Mouse (Mus musculus) embryonic facial prominence, embryonic 12.5 days (tissue): Measurements from ENCODE around the gene Aspg. TPM values are rescaled to one million over a fixed set of nuclear protein-coding genes. Genes with fewer than 3 reads are reported as not detected.

Experiments used
- ATAC-seq: fragments of 200-750 bp; cut with Nextera tagmentation; 2 replicates; pipeline ENCODE4 v1.8.0; 2017; ENCODE audit not compliant: insufficient number of reproducible peaks, insufficient read depth, low FRiP score, low TSS enrichment
- H3K27ac ChIP-seq: fragments of 300-500 bp; sonication (generic); 2 replicates; pipeline ENCODE4 v1.5.1; 2016; ENCODE audit warnings: mild to moderate bottlenecking
- H3K27me3 ChIP-seq: fragments of 300-500 bp; sonication (generic); 2 replicates; pipeline ENCODE4 v1.6.1; 2016; ENCODE audit warnings: mild to moderate bottlenecking, moderate library complexity
- H3K36me3 ChIP-seq: fragments of 300-500 bp; sonication (generic); 2 replicates; pipeline ENCODE4 v1.6.1; 2016; ENCODE audit warnings: mild to moderate bottlenecking
- H3K4me1 ChIP-seq: fragments of 300-500 bp; sonication (generic); 2 replicates; pipeline ENCODE4 v1.6.1; 2016
- H3K4me2 ChIP-seq: fragments of 300-500 bp; sonication (generic); replicated peaks from 2 replicates; pipeline ENCODE4 v1.6.1; 2016; ENCODE audit warnings: mild to moderate bottlenecking, moderate library complexity
- H3K4me3 ChIP-seq: fragments of 300-500 bp; sonication (generic); 2 replicates; pipeline ENCODE4 v1.5.1; 2016; ENCODE audit warnings: mild to moderate bottlenecking
- H3K9ac ChIP-seq: fragments of 300-500 bp; sonication (generic); 2 replicates; pipeline ENCODE4 v1.6.1; 2016; ENCODE audit warnings: mild to moderate bottlenecking, moderate library complexity
- H3K9me3 ChIP-seq: fragments of 300-500 bp; sonication (generic); 2 replicates; pipeline ENCODE4 v1.6.1; 2016; ENCODE audit warnings: mild to moderate bottlenecking, moderate library complexity
- WGBS: fragments of 180-500 bp; shearing (Covaris S2); methylation state at CpG from one replicate; pipeline ENCODE4 v1.1.7; 2016; 5-methylcytosine and 5-hydroxymethylcytosine counted together
- polyA plus RNA-seq: library from polyadenylated mRNA; unstranded; fragments of >200 nt; fragmentation: Nextera tagmentation; extraction: Ambion mirVana; gene quantifications from 2 replicates; pipeline ENCODE4 v1.2.1, GENCODE M21; 2016

Aspg gene
- polyA plus RNA-seq, 1 experiment from 2014 or later, result 1.3 TPM

DNA sequence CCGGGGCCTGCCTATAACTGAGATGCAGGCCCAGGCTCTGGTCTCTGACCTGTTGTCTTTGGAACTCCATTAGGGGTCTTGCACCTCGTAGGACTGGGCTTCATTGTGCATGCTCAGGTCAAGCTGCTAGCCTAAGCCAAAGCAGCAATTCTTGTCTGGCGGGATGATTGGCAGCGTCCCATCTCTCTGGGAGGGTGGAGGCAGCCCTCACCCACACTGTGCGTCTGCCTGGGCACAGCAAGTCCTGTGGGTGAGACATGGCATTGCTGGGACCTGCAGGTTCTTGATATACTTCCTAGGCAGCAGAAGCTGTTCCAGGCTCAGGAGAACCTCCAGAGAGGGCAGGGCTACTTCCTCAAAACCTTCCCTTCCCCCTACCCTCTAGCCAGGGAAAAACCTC lies 10.5 kb downstream of the Aspg start:
- Histone ChIP-seq H3K9ac (no peak overlapping the region), H3K4me3 (no peak overlapping the region), H3K4me2 (no peak overlapping the region), H3K4me1 (no peaks in the 10 kb centered on the region), H3K36me3 (no peaks in the 10 kb centered on the region), H3K27me3 (no peaks in the 10 kb centered on the region), H3K9me3 (no peaks in the 10 kb centered on the region), H3K27ac (no peak overlapping the region)
- WGBS, result 83% methylated on average over 5 of the region's 5 CpGs
- no peak for ATAC-seq

DNA sequence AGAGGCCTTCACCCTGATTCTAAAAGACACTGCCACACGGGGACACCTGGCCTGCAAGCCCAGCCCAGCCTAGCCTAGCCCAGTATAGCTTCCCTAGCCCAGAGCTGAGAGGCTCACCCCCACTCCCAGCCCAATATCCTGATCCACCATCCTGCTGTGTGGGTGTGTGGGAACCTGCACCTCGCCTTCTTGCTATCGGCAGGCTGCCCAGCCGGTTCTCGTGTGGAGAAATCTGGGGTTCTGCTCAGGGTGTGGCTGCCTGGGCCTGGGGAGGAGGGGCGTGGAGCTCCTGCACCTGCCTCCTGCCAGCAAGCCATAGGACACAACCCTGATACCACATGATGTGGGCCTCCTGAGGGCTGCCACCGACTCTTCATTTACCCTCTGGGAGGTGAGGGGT lies 11.2 kb downstream of the Aspg start:
- no peak for ATAC-seq
- no peak overlapping the region for H3K27ac ChIP-seq
- 0 out of 2 replicates have a peak, but pooled peaks cover 1% of the 10 kb centered on the region for H3K27me3 ChIP-seq
- H3K9me3 ChIP-seq, result no peaks in the 10 kb centered on the region
- WGBS, result 77% methylated on average over 7 of the region's 7 CpGs
- H3K4me1 ChIP-seq, result no peaks in the 10 kb centered on the region
- no peak overlapping the region for H3K4me3 ChIP-seq
- H3K9ac ChIP-seq, result no peak overlapping the region
- H3K4me2 ChIP-seq, result no peak overlapping the region
- H3K36me3 ChIP-seq, result no peaks in the 10 kb centered on the region

DNA sequence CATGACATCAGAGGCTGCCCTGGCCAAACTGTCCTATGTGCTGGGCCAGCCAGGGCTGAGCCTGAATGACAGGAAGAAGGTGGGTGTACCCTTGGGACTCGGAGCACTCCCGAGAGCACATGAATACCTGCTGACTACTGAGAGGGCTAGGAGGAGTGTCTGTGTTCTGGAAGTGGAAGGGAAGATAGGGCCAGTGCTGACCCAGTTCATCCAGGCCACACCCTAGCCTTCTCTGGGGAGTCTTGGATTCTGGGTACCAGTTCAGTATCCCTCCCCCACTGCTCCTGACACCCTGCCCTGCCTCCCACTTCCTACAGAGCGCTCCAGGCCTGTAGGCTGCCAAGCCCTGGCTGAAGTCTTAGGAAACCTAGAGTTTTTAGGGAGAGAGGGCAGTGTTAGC lies 14.7 kb downstream of the Aspg start:
- H3K4me1 ChIP-seq, result 0 out of 2 replicates have a peak, but pooled peaks cover 10% of the 10 kb centered on the region
- H3K4me2 ChIP-seq, result no peak overlapping the region
- no peak overlapping the region for H3K4me3 ChIP-seq
- H3K9ac ChIP-seq, result no peak overlapping the region
- no peaks in the 10 kb centered on the region for H3K36me3 ChIP-seq
- H3K27me3 ChIP-seq, result 0 out of 2 replicates have a peak, but pooled peaks cover 3% of the 10 kb centered on the region
- WGBS, result 77% methylated on average over 3 of the region's 3 CpGs
- no peaks in the 10 kb centered on the region for H3K9me3 ChIP-seq
- ATAC-seq, result no peak
- no peak overlapping the region for H3K27ac ChIP-seq

DNA sequence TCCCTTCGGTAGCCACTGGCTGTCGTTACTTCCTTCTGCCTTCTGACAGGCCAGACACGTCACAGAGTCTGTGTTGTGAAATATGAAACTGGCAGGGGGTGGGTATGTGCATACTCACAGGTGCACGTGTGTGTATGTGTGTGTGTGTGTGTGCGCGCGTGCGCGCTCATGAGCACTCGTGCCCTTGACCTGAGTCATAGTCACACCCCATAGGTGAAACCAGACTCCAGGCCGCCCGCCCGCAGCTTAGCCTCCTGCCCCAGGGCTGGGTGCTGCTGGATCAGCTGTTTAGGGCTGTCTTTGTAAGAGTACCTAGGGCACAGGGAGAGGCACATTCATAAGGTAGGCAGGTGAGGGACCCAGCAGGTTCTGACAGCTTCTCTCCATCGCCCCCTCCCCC lies 19.4 kb downstream of the Aspg start:
- H3K9ac ChIP-seq, result no peak overlapping the region
- ATAC-seq, result no peak
- H3K4me2 ChIP-seq, result no peak overlapping the region
- WGBS, result 62% methylated on average over 14 of the region's 14 CpGs
- H3K27me3 ChIP-seq, result peaks cover 29% of the 10 kb centered on the region
- no peak overlapping the region for H3K4me3 ChIP-seq
- H3K36me3 ChIP-seq, result no peaks in the 10 kb centered on the region
- H3K27ac ChIP-seq, result no peak overlapping the region
- H3K4me1 ChIP-seq, result peaks cover 18% of the 10 kb centered on the region; the same call in 1 of the 2 replicates
- no peaks in the 10 kb centered on the region for H3K9me3 ChIP-seq

DNA sequence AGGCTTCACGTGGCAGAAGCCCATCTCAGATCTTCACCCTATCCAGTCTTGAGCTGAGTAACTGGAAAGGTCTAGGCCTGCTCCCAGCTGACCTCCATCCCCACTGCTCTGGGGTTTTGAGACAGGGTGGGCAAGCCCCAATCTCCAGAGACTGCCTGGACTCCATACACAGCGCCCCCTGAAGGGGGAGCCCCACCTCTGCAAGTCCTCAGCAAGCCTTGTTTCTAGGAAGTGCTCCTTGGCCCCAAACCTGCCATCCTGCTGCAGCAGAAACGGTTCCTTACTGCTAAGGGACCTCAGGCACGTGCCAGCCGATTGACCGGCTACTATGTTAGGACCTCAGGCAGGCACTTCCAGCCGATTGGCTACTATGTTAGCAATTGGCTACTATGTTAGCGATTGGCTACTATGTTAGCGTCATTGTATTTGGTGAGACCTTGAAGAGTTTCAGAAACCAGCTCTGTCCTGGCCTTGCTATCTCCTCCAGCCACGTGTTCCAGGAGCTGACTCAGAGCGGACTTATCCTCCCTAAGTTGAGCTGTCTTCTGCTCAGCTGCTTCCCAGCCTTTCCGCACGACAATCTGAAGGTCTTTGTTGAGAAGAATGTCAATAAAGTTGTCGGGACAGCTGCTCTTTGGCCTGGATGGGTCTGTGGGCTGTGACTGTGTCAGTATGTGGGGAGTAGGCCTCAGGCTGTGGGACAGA lies 20.6 kb downstream of the Aspg start:
- H3K27ac ChIP-seq, result no peak overlapping the region
- peaks cover 22% of the 10 kb centered on the region; the same call in 1 of the 2 replicates for H3K4me1 ChIP-seq
- no peaks in the 10 kb centered on the region for H3K36me3 ChIP-seq
- no peaks in the 10 kb centered on the region for H3K9me3 ChIP-seq
- no peak overlapping the region for H3K4me2 ChIP-seq
- H3K27me3 ChIP-seq, result peaks cover 41% of the 10 kb centered on the region
- WGBS, result 64% methylated on average over 14 of the region's 14 CpGs
- no peak overlapping the region for H3K9ac ChIP-seq
- ATAC-seq, result no peak
- no peak overlapping the region for H3K4me3 ChIP-seq

DNA sequence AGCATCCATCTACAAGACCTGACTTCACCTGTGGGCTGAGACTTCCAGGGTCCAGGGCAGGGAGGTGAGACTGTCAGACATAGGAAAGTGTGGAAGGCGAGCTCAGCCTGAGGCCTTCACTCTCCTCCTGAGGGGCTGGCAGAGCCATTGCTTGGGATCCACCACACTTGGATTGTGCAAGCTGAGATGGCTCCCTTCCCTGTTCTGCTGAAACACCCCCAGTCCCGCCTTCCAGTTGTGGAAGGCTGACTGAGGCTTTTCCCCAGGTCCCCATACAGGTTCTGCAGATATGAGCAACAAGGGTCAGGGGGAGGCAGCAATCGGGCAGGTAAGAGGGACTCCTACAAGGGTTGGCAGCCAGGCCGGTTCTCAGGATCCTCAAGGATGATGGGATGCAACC lies 22.0 kb downstream of the Aspg start:
- ATAC-seq, result no peak
- Histone ChIP-seq H3K27me3 (peaks cover 50% of the 10 kb centered on the region), H3K27ac (no peak overlapping the region), H3K4me2 (no peak overlapping the region), H3K9me3 (no peaks in the 10 kb centered on the region), H3K36me3 (no peaks in the 10 kb centered on the region), H3K4me3 (no peak overlapping the region), H3K9ac (no peak overlapping the region), H3K4me1 (peaks cover 22% of the 10 kb centered on the region; the same call in 1 of the 2 replicates)
- 82% methylated on average over 4 of the region's 4 CpGs for WGBS

DNA sequence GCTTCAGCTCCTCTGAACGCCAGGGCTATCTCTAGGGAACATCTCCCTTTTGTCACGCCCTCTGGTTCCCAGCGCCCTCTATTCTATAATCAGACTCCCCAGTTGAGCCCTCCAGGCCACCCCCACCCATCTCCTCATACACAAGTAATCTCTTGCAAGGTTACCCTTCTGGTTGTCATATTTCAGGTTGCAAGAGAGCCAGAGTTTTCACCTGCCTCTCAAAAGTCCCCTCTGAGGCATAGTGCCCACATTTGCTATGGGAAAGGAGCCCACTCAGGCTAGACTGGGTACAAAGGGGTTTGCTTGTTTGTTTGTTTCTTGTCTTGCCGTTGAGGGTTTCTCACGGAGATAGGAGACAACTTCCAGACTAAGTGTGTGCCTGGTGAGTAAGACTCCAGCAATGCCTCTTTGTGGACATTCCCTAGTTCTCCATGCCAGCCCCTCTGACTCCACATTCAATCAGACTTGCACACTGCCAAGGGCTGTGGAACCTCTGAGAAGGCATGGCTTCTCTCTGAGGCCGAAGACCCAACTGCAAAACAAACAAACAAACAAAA lies 22.9 kb downstream of the Aspg start:
- Histone ChIP-seq H3K36me3 (no peaks in the 10 kb centered on the region), H3K4me3 (no peak overlapping the region), H3K9me3 (no peaks in the 10 kb centered on the region), H3K9ac (no peak overlapping the region), H3K4me1 (peaks cover 22% of the 10 kb centered on the region; the same call in 1 of the 2 replicates), H3K4me2 (peak overlapping the region; percentile 93; the same call in 1 of the 2 replicates), H3K27me3 (peaks cover 52% of the 10 kb centered on the region), H3K27ac (peak overlapping the region; percentile 54; the same call in 1 of the 2 replicates)
- ATAC-seq, result no peak
- WGBS, result 50% methylated on average over 6 of the region's 6 CpGs

DNA sequence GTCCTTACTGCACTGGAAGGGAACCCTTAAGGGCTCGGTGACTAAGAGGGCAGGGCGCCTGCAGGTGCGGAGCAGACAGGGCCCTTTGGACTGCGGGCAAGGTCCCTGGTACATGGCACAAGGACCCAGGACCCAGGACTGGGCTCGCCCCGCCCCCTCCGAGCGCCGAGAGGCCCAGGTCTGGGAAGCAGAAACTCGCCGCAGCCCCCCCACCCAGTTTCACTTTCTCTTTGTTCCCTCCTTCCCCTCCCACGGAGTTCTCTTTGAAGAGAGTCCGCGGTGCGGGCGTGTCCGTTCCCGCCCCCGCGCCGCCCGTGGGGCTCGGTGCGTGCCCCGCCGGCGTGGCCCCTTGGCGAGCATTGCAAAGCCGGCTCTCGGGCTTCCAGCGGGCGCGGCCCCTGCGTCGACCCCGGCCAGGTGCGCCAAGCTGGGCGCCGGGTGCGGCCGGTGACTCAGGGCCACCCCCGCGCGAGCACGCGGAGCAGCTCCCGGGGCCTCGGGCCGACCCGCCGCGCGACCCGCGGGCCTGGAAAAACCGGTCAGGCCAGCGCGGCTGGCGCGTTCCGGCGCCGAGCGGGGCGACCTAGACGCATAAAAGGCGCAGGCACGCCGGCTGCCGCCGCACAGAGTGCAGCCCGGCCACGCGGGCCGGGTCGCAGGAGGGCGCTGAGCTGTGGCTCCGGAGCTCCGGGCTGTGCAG lies 23.8 kb downstream of the Aspg start:
- Histone ChIP-seq H3K9me3 (no peaks in the 10 kb centered on the region), H3K9ac (peak overlapping the region; percentile 78), H3K4me2 (peak overlapping the region; percentile 93), H3K4me3 (peak overlapping the region; percentile 77), H3K36me3 (no peaks in the 10 kb centered on the region), H3K4me1 (peaks cover 21% of the 10 kb centered on the region; the same call in 1 of the 2 replicates), H3K27ac (peak overlapping the region; percentile 54; the same call in 1 of the 2 replicates), H3K27me3 (peaks cover 52% of the 10 kb centered on the region)
- WGBS, result under 1% methylated on average over 79 of the region's 79 CpGs
- peak; percentile 62; the same call in 1 of the 2 replicates for ATAC-seq

DNA sequence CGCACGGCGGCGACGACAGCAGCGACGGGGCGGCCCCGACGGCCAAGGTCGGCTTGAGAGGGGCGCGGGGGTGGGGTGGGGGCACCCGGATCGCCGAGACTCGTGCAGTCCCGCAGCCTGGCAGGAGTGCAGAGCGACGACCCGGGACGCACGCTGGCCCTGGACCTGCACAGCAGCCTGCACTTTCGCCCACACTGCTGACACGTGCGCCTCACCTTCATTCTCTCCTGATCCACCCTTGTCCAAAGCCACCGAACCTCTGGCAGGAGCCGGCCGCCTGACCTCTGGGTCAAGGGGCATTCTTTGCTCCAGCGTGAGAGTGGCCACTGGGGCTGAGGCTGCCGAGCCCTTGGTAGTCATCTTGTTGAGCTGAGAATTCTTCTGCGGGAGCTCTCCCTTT lies 24.5 kb downstream of the Aspg start:
- no peak overlapping the region for H3K27ac ChIP-seq
- H3K36me3 ChIP-seq, result no peaks in the 10 kb centered on the region
- H3K4me1 ChIP-seq, result peaks cover 14% of the 10 kb centered on the region; the same call in 1 of the 2 replicates
- H3K9me3 ChIP-seq, result no peaks in the 10 kb centered on the region
- 10% methylated on average over 31 of the region's 32 CpGs for WGBS
- H3K27me3 ChIP-seq, result peaks cover 52% of the 10 kb centered on the region
- H3K4me3 ChIP-seq, result peak overlapping the region; percentile 77
- ATAC-seq, result no peak
- H3K4me2 ChIP-seq, result peak overlapping the region; percentile 93
- H3K9ac ChIP-seq, result peak overlapping the region; percentile 78

DNA sequence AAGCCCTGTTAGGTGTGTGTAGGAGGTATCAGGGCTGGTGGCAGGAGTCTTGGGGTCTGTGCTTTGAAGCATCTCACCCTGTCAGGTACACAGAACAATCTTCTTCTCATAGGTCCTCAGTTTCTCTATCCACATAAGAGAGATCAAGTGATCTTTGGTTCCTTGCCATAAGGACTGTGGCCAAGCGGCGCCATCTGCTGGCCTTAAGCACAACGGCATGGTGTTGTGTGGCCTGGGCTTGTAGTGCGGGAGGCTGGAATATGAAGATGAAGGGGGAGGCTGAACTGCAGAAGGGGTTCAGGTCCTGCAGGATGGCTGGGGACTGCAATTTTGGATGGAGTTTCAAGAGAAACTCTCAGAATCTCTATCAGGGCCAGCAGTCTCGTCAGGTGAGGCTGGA lies 33.8 kb downstream of the Aspg start:
- Histone ChIP-seq H3K4me2 (no peak overlapping the region), H3K9me3 (no peaks in the 10 kb centered on the region), H3K4me3 (no peak overlapping the region), H3K27me3 (peaks cover 53% of the 10 kb centered on the region), H3K9ac (no peak overlapping the region), H3K36me3 (no peaks in the 10 kb centered on the region), H3K4me1 (peaks cover 17% of the 10 kb centered on the region), H3K27ac (no peak overlapping the region)
- ATAC-seq, result no peak
- WGBS, result 2% methylated on average over 5 of the region's 5 CpGs

DNA sequence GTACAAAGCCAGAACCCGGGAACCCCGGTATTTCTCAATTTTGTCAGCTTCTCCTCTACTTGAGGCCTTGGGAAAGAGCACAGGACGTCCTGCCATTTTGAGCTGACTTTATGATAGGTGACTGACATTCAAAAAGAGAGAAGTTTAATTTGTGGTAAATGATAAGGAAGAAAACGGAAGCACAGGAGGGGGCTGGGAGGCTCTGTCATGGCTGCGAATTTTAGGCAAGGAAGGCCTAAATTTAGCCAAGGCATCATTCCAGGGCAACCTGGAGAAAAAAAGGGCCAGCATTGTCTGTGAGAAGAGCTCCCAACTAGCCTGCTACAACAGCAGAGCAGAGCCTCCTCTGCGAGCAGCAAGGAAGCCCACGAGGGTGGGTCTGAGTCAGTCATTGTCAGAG lies 34.3 kb downstream of the Aspg start:
- H3K4me3 ChIP-seq, result no peak overlapping the region
- WGBS, result 63% methylated on average over 7 of the region's 7 CpGs
- peaks cover 53% of the 10 kb centered on the region for H3K27me3 ChIP-seq

DNA sequence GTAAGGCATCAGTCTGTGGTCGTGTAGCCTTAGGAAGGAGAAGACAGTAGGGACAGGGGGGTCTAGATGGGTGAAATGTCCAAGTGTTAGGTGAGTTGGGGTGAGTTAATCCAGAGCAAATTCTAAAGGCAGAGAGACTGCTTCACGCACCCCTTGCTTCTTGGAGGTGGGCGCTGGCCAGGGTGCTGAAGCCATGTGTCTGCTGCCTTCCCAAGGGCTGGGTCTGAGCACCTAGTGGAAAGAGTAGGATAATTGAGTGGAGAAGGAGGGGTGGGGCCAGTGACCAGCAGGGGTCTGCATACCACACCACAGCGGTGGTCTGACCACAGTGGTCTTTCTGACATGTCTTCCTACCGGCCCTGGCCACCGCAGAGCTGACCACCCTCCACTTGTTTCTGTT lies 34.8 kb downstream of the Aspg start:
- Histone ChIP-seq H3K27ac (no peak overlapping the region), H3K27me3 (peaks cover 53% of the 10 kb centered on the region), H3K4me1 (peaks cover 19% of the 10 kb centered on the region), H3K9me3 (no peaks in the 10 kb centered on the region), H3K4me2 (no peak overlapping the region), H3K36me3 (no peaks in the 10 kb centered on the region), H3K9ac (no peak overlapping the region), H3K4me3 (no peak overlapping the region)
- WGBS, result 2% methylated on average over 6 of the region's 6 CpGs
- no peak for ATAC-seq

More for the DNA sequence above, 34.3 kb downstream of the Aspg start:
- Histone ChIP-seq H3K9me3 (no peaks in the 10 kb centered on the region), H3K27ac (no peak overlapping the region), H3K4me1 (peaks cover 17% of the 10 kb centered on the region), H3K9ac (no peak overlapping the region), H3K36me3 (no peaks in the 10 kb centered on the region), H3K4me2 (no peak overlapping the region)
- ATAC-seq, result no peak
